Mouse (Mus musculus): ENCODE results near the gene Prr15l. TPM values are rescaled to one million over a fixed set of nuclear protein-coding genes. Genes with fewer than 3 reads are reported as not detected.

The Prr15l gene
- polyA plus RNA-seq, 1 experiment from 2014 or later: 46.8 TPM

DNA sequence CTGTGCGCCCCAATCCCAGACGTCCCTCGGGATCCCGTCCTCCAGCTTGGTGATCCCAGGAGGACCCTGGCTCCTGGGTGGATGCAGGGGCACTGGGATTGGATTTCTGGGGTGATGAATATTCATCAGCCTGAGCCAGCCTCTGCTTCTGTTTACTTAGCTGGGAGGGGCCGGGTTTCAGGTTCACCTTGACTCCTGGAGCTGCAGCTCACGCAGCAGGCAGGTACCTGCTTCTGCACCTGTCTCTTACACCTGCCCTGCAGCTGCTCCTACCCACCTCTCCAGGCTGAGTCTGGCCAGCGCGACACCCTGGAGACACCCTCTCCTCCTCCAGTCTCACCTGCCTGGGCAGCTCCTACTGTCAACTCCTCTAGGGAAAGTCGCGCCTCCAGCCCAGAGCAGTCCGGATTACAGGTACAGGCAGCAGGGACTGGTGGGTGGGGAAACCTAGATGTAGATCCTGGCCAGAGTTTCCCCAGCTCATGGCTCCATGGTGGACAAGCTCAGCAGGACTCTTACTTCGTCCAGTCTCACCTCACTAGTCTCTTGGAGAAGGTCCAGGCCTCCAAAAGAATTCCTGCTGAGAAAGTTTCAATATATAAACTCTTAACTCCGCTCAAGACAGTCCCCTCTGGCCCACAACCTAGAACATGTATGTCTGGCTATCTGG lies 1.3 kb downstream of the Prr15l start:
- Histone ChIP-seq H3K36me3 (ENCODE audit: control insufficient read depth, insufficient read depth, low read length) (no peaks in the 10 kb centered on the region), H3K9me3 (ENCODE audit: control insufficient read depth, low read depth, low read length) (no peaks in the 10 kb centered on the region), H3K27me3 (ENCODE audit: control insufficient read depth, insufficient read depth, low read length) (no peaks in the 10 kb centered on the region), H3K9ac (replicated peaks; ENCODE audit: low read depth, low read length) (no peak overlapping the region; the same call in 1 of the 2 replicates), H3K4me1 (ENCODE audit: control insufficient read depth, insufficient read depth, low read length) (no peaks in the 10 kb centered on the region), H3K27ac (ENCODE audit: low read length) (peak overlapping the region; percentile 93), H3K4me2 (replicated peaks; ENCODE audit: low read depth, low read length) (peak overlapping the region; percentile 40), H3K4me3 (ENCODE audit: low read depth, low read length) (peak overlapping the region; percentile 34)
- ATAC-seq (ENCODE audit: insufficient number of reproducible peaks, insufficient read depth, low FRiP score, low read depth): peak; percentile 87
- 10% methylated on average over 13 of the region's 13 CpGs for WGBS

DNA sequence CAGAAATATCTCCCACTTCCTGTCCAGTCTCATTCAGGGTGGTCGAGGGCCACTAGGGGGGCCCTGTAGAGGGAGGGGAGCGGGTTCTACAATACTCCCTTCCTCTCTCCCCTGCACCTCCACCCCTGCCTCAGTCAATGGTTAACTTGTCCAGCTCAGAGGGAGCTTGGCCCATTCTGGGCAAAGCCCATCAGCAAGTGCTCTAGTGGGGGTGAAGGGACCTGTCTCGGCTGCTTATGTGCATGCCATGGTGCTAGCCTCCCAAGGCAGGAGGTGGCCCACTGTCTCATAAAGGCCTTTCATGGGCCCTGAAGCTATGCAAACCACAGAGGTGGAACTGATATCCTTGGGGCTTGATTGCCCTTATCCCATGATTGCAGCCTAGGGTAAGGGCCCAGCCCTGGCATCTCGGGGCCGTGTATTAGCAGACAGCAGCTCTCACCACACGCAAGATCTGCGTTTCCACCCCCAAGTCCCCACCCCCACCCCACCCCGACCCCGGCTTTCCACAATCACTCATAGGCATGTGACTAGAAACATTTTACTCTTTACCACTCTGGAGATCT lies 1.9 kb downstream of the Prr15l start:
- WGBS: 52% methylated on average over 9 of the region's 9 CpGs
- H3K9ac ChIP-seq (replicated peaks; ENCODE audit: low read depth, low read length): no peak overlapping the region; the same call in 1 of the 2 replicates
- peak overlapping the region; percentile 34 for H3K4me3 ChIP-seq (ENCODE audit: low read depth, low read length)
- no peaks in the 10 kb centered on the region for H3K4me1 ChIP-seq (ENCODE audit: control insufficient read depth, insufficient read depth, low read length)
- H3K4me2 ChIP-seq (replicated peaks; ENCODE audit: low read depth, low read length): peak overlapping the region; percentile 40
- no peak for ATAC-seq (ENCODE audit: insufficient number of reproducible peaks, insufficient read depth, low FRiP score, low read depth)
- no peaks in the 10 kb centered on the region for H3K9me3 ChIP-seq (ENCODE audit: control insufficient read depth, low read depth, low read length)
- peak overlapping the region; percentile 93 for H3K27ac ChIP-seq (ENCODE audit: low read length)
- no peaks in the 10 kb centered on the region for H3K27me3 ChIP-seq (ENCODE audit: control insufficient read depth, insufficient read depth, low read length)
- no peaks in the 10 kb centered on the region for H3K36me3 ChIP-seq (ENCODE audit: control insufficient read depth, insufficient read depth, low read length)

DNA sequence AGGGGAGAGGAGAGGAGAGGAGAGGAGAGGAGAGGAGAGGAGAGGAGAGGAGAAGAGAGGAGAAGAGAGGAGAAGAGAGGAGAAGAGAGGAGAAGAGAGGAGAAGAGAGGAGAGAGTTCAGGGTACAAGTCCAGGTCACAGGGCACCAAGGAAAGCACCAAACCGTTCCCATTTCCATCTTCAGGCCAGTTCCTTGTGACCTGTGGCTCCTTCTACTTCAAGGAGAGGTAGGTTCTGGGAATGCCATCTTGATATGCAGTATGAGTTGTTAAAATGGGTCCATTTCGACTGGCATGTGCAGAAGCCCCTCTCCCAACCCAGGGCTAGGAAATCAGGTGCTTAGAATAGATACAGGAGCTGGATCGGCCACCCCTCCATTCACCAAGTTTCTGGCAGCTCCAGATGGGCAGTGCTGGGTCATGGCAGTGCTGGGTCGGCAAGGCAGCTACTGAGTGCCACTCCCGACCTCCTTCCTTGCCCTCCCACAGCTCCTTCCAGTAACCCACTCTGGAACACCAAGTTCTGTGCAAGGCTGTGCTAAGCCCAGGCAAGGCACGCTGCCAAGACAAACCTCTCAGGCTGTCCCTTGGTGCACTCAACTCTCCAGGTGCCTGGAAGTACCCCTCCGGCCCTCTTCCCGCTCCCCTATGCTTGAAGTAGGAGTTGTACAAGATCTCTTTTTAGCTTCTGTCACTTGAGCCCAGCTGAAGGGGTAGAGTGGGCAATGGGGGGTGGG lies 3.6 kb downstream of the Prr15l start:
- no peaks in the 10 kb centered on the region for H3K36me3 ChIP-seq (ENCODE audit: control insufficient read depth, insufficient read depth, low read length)
- WGBS: 53% methylated on average over 8 of the region's 8 CpGs
- no peak overlapping the region for H3K4me3 ChIP-seq (ENCODE audit: low read depth, low read length)
- no peak overlapping the region for H3K9ac ChIP-seq (replicated peaks; ENCODE audit: low read depth, low read length)
- no peaks in the 10 kb centered on the region for H3K27me3 ChIP-seq (ENCODE audit: control insufficient read depth, insufficient read depth, low read length)
- no peak for ATAC-seq (ENCODE audit: insufficient number of reproducible peaks, insufficient read depth, low FRiP score, low read depth)
- H3K4me2 ChIP-seq (replicated peaks; ENCODE audit: low read depth, low read length): peak overlapping the region; percentile 1; the same call in 1 of the 2 replicates
- H3K9me3 ChIP-seq (ENCODE audit: control insufficient read depth, low read depth, low read length): no peaks in the 10 kb centered on the region
- no peak overlapping the region for H3K27ac ChIP-seq (ENCODE audit: low read length)
- H3K4me1 ChIP-seq (ENCODE audit: control insufficient read depth, insufficient read depth, low read length): no peaks in the 10 kb centered on the region

DNA sequence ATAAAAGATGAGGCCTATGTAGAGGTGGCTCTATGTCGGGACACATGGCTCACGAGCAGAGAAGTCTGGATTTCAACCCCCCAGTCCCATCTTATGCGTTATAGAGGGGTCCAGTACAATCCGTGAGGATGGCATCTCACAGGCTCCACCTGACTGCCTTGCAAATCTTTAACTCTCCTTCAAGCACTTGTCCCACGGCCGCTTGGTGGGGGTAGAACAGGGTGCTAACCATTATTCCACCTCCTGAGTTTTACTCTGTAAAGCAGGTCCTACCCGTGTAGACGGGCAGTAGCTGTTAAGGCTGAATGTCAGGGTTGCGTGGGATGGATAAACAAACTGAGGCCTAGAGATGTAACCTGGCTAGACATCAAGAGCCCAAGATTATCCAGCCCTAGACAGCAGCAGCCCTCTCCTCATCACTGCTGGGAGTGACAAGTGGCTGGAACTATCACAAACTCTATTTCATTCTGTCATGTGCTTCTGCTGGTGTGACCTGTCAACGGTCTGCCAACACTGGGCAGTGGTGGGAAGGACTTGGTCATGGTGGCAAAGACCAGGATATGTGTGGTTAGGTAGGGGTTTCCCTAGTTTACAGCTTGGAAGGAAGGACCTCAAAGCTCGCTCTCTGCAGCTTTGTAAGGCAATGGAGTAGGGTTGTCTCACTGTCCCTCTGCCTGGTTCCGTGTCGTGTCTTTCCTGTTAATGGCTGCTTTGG lies 5.8 kb downstream of the Prr15l start:
- ATAC-seq (ENCODE audit: insufficient number of reproducible peaks, insufficient read depth, low FRiP score, low read depth): no peak
- no peak overlapping the region for H3K9ac ChIP-seq (replicated peaks; ENCODE audit: low read depth, low read length)

DNA sequence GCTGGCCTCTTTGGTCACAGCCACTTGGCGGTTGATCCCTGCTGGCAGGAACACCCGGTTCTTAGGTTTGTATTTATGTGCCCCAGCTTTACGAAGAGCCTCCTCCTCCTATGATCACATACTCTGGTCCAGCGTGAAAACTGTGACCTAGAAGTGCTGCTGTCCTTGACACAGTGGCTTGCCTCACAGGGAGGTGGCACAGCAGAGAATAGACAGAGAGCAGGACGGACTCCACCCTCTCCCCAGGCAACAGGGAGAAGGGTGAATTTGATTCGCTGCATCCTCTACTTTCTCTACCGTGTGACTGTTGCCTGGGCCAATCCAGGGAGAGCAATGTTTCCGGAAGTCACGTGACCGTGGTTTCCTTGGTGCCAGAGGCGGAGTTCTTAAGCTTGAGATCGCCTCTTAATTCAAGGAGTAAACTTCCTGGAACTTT lies 7.0 kb downstream of the Prr15l start:
- H3K4me3 ChIP-seq (ENCODE audit: low read depth, low read length): no peak overlapping the region
- WGBS: 24% methylated on average over 12 of the region's 12 CpGs
- H3K36me3 ChIP-seq (ENCODE audit: control insufficient read depth, insufficient read depth, low read length): no peaks in the 10 kb centered on the region
- H3K4me1 ChIP-seq (ENCODE audit: control insufficient read depth, insufficient read depth, low read length): no peaks in the 10 kb centered on the region
- H3K9me3 ChIP-seq (ENCODE audit: control insufficient read depth, low read depth, low read length): no peaks in the 10 kb centered on the region
- H3K27me3 ChIP-seq (ENCODE audit: control insufficient read depth, insufficient read depth, low read length): no peaks in the 10 kb centered on the region
- peak; percentile 88 for ATAC-seq (ENCODE audit: insufficient number of reproducible peaks, insufficient read depth, low FRiP score, low read depth)
- peak overlapping the region; percentile 10; the same call in 1 of the 2 replicates for H3K27ac ChIP-seq (ENCODE audit: low read length)
- H3K4me2 ChIP-seq (replicated peaks; ENCODE audit: low read depth, low read length): peak overlapping the region; percentile 27
- no peak overlapping the region for H3K9ac ChIP-seq (replicated peaks; ENCODE audit: low read depth, low read length)

More for the DNA sequence above, 5.8 kb downstream of the Prr15l start:
- Histone ChIP-seq H3K36me3 (ENCODE audit: control insufficient read depth, insufficient read depth, low read length) (no peaks in the 10 kb centered on the region), H3K4me1 (ENCODE audit: control insufficient read depth, insufficient read depth, low read length) (no peaks in the 10 kb centered on the region), H3K4me3 (ENCODE audit: low read depth, low read length) (no peak overlapping the region), H3K9me3 (ENCODE audit: control insufficient read depth, low read depth, low read length) (no peaks in the 10 kb centered on the region), H3K27ac (ENCODE audit: low read length) (no peak overlapping the region), H3K4me2 (replicated peaks; ENCODE audit: low read depth, low read length) (no peak overlapping the region), H3K27me3 (ENCODE audit: control insufficient read depth, insufficient read depth, low read length) (no peaks in the 10 kb centered on the region)
- 90% methylated on average over 13 of the region's 13 CpGs for WGBS

DNA sequence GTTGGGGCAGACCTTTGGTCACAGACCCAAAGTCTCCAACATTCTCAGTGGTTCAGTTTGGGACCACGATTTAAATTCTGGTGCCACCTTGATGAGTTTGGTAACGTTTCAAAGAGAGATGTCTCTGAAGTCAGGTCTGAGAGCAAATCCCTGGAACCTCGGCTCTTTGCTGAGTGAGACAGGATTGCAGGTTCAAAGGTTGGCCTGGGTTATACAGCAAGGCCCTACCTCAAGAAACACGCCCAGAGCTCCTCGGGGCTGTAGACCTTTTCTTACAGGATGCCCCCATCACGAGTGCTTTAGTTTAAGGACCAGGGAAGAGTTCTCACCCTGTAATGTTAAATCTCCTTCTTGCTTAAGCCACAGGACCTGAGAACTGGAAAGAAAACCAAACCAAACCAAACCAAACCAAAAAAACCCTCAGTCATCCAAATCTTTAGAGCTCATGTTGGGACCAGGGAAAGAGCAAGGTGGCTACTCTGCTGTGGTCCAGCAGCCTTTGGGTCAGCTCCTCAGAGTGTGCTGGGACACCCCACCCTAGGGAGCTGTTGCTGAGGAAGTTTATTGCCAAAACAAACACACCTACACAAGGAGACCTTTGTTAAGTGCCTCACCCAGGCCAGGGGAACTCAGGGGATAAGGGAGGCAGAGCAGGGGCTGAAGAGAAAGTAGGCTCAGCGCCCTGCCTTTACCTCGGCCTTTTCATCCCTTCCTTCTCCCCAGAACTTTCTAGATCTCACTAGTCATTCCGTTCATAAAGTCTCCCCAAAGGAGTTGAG lies 8.2 kb downstream of the Prr15l start:
- Histone ChIP-seq H3K9me3 (ENCODE audit: control insufficient read depth, low read depth, low read length) (no peaks in the 10 kb centered on the region), H3K4me1 (ENCODE audit: control insufficient read depth, insufficient read depth, low read length) (no peaks in the 10 kb centered on the region), H3K36me3 (ENCODE audit: control insufficient read depth, insufficient read depth, low read length) (no peaks in the 10 kb centered on the region), H3K27ac (ENCODE audit: low read length) (no peak overlapping the region), H3K27me3 (ENCODE audit: control insufficient read depth, insufficient read depth, low read length) (no peaks in the 10 kb centered on the region), H3K9ac (replicated peaks; ENCODE audit: low read depth, low read length) (no peak overlapping the region), H3K4me3 (ENCODE audit: low read depth, low read length) (no peak overlapping the region), H3K4me2 (replicated peaks; ENCODE audit: low read depth, low read length) (no peak overlapping the region)
- no peak for ATAC-seq (ENCODE audit: insufficient number of reproducible peaks, insufficient read depth, low FRiP score, low read depth)
- 83% methylated on average over 9 of the region's 9 CpGs for WGBS

DNA sequence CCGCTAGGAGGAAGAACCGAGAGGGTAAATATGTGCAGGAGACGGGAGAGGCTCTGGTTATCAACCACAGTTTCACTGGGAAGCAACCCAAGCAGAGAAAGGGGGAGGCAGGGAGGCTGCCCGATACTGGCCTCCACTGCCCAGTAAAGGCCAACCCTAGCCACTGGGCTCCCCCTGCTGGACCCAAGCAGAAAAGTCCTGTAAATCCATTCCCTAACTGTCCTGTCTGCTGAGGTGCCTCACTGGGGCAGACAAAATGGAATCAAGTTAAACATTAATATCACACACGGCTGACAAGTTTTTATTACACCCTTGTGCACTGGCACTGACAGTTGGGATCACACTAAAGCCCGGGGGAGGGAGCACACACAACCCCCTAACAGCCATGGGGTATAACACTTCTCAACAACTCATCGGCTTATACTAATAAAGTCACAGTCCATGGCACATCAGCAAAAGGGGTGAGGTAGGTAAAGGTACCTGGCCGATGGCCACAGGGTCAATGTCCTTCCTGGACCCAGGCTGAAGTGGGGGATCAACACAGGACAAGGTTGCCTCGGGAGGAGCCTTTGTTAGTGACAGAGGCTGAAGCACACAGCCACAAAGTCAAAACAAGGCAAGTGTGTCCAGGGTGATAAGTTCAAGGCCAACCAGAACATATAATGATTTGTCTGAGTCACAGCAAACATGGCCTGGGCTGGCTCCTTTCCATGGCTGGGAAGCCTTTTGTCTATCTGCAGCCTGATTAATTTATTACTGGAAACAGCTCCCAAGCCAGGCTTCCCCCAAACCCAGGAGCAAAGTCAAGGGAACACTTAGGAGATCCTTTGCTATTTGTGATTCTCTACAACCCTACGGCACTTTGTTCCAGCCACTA lies 9.9 kb downstream of the Prr15l start:
- no peaks in the 10 kb centered on the region for H3K27me3 ChIP-seq (ENCODE audit: control insufficient read depth, insufficient read depth, low read length)

More for the DNA sequence above, 9.9 kb downstream of the Prr15l start:
- H3K4me1 ChIP-seq (ENCODE audit: control insufficient read depth, insufficient read depth, low read length): no peaks in the 10 kb centered on the region
- peak; percentile 70 for ATAC-seq (ENCODE audit: insufficient number of reproducible peaks, insufficient read depth, low FRiP score, low read depth)
- no peak overlapping the region for H3K4me2 ChIP-seq (replicated peaks; ENCODE audit: low read depth, low read length)
- H3K9me3 ChIP-seq (ENCODE audit: control insufficient read depth, low read depth, low read length): no peaks in the 10 kb centered on the region
- 41% methylated on average over 10 of the region's 10 CpGs for WGBS
- no peak overlapping the region for H3K4me3 ChIP-seq (ENCODE audit: low read depth, low read length)
- H3K36me3 ChIP-seq (ENCODE audit: control insufficient read depth, insufficient read depth, low read length): no peaks in the 10 kb centered on the region
- H3K9ac ChIP-seq (replicated peaks; ENCODE audit: low read depth, low read length): no peak overlapping the region
- peak overlapping the region; percentile 23; the same call in 1 of the 2 replicates for H3K27ac ChIP-seq (ENCODE audit: low read length)

Data from stomach, embryonic 14.5 days (tissue).